Mouse (Mus musculus) left cerebral cortex, adult 2 months (tissue): Measurements from ENCODE around the gene Fam198b. TPM values are rescaled to one million over a fixed set of nuclear protein-coding genes. Genes with fewer than 3 reads are reported as not detected.

ENCODE experiments used
- DNase-seq, 2 experiments: peaks; one replicate each; pipeline ENCODE4 v3.0.0; 2021 to 2022; ENCODE audit warnings: low spot score in 2 of 2, mixed read lengths in 1 of 2; ENCODE audit errors: extremely low spot score in 1 of 2
- H3K27ac ChIP-seq: fragments of 200-600 bp; 2 replicates; pipeline ENCODE4 v1.8.1; 2022
- H3K4me3 ChIP-seq: fragments of 200-600 bp; 2 replicates; pipeline ENCODE4 v1.8.1; 2022
- CTCF ChIP-seq: fragments of 200-600 bp; IDR thresholded peaks from 2 replicates; pipeline ENCODE4 v1.8.1; 2022; ENCODE audit warnings: antibody characterized with exemption, mild to moderate bottlenecking, moderate library complexity
- intact Hi-C: fragments of 180-260 bp; cut with DNase I; formaldehyde crosslinking; loops from one replicate; pipeline ENCODE4 v1.15.1; 2025
- total RNA-seq, 2 experiments: library from RNA; stranded (reverse); gene quantifications; 2 replicates each; pipeline ENCODE4 v1.2.3; 2021

The Fam198b gene
- total RNA-seq, 2 experiments from 2014 or later: 7.3 to 8.5 TPM

GRCm38 (mm10) chr3:79857780-79858179, 26.6 kb upstream of the Fam198b start:
- no peak overlapping the region for H3K4me3 ChIP-seq
- no peak for TF ChIP-seq CTCF
- intact Hi-C loops: loop anchor here (10.0 kb wide), 1 partner anchor 947 kb away; the partner anchor contains the start of gene Gria2
- H3K27ac ChIP-seq: no peak overlapping the region
- DNase-seq: no peak

- no peak for TF ChIP-seq CTCF
- no peak overlapping the region for H3K27ac ChIP-seq
- intact Hi-C loops: loop anchor here (10.0 kb wide), 1 partner anchor 947 kb away; the partner anchor contains the start of gene Gria2
- H3K4me3 ChIP-seq: no peak overlapping the region
- DNase-seq: no peak
Observed at GRCm38 (mm10) chr3:79858221-79858620, 26.1 kb upstream of the Fam198b start.

GRCm38 (mm10) chr3:79864824-79865223, 19.5 kb upstream of the Fam198b start:
- no peak for DNase-seq
- Histone ChIP-seq H3K4me3 (no peak overlapping the region), H3K27ac (no peak overlapping the region)
- no peak for TF ChIP-seq CTCF
- intact Hi-C loops: no loop called here

- H3K27ac ChIP-seq: peak overlapping the region; percentile 84; the same call in 1 of the 2 replicates
- intact Hi-C loops: no loop called here
- TF ChIP-seq CTCF: no peak
- DNase-seq: no peak
- no peak overlapping the region for H3K4me3 ChIP-seq
Observed at GRCm38 (mm10) chr3:79866089-79866488, 18.2 kb upstream of the Fam198b start.

- no peak overlapping the region for H3K4me3 ChIP-seq
- peak overlapping the region; percentile 84 for H3K27ac ChIP-seq
- TF ChIP-seq CTCF: no peak; the same call in 1 of the 2 replicates
- no peak for DNase-seq
- intact Hi-C loops: no loop called here
Observed at GRCm38 (mm10) chr3:79866526-79866925, 17.8 kb upstream of the Fam198b start.

GRCm38 (mm10) chr3:79867121-79867709, 17.1 kb upstream of the Fam198b start:
- no peak for TF ChIP-seq CTCF
- DNase-seq: peak in 1 of 2 experiments; percentile 40
- intact Hi-C loops: no loop called here
- Histone ChIP-seq H3K27ac (peak overlapping the region; percentile 84), H3K4me3 (no peak overlapping the region)

- H3K27ac ChIP-seq: no peak overlapping the region
- H3K4me3 ChIP-seq: no peak overlapping the region
- intact Hi-C loops: no loop called here
- DNase-seq: no peak
- no peak for TF ChIP-seq CTCF
Observed at GRCm38 (mm10) chr3:79875471-79875870, 8.9 kb upstream of the Fam198b start.

GRCm38 (mm10) chr3:79878350-79878749, 6.0 kb upstream of the Fam198b start:
- Histone ChIP-seq H3K4me3 (no peak overlapping the region), H3K27ac (no peak overlapping the region)
- intact Hi-C loops: no loop called here
- DNase-seq: no peak
- no peak for TF ChIP-seq CTCF

- DNase-seq: no peak
- intact Hi-C loops: no loop called here
- peak overlapping the region; percentile 64 for H3K27ac ChIP-seq
- TF ChIP-seq CTCF: no peak
- no peak overlapping the region for H3K4me3 ChIP-seq
Observed at GRCm38 (mm10) chr3:79879246-79879645, 5.1 kb upstream of the Fam198b start.

- no peak for TF ChIP-seq CTCF
- intact Hi-C loops: loop anchor here (5.0 kb wide), 1 partner anchor 116 kb away; no protein-coding TSS in a partner anchor
- no peak overlapping the region for H3K27ac ChIP-seq
- H3K4me3 ChIP-seq: no peak overlapping the region
- no peak for DNase-seq
Observed at GRCm38 (mm10) chr3:79881645-79882044, 2.7 kb upstream of the Fam198b start.

- TF ChIP-seq CTCF: peak; percentile 89
- DNase-seq: peak; percentile 63 to 70
- Histone ChIP-seq H3K27ac (no peak overlapping the region), H3K4me3 (no peak overlapping the region)
- intact Hi-C loops: loop anchor here (1.0 to 5.0 kb wide), 2 partner anchors 114 to 175 kb away; no protein-coding TSS in a partner anchor
Observed at GRCm38 (mm10) chr3:79883092-79883491, 1.2 kb upstream of the Fam198b start.

GRCm38 (mm10) chr3:79884761-79885189, 442 bp downstream of the Fam198b start:
- TF ChIP-seq CTCF: peak; percentile 88
- intact Hi-C loops: loop anchor here (5.0 kb wide), 2 partner anchors 113 to 648 kb away; no protein-coding TSS in a partner anchor
- peak overlapping the region; percentile 28 for H3K4me3 ChIP-seq
- H3K27ac ChIP-seq: peak overlapping the region; percentile 64; the same call in 1 of the 2 replicates
- DNase-seq: peak; percentile 62 to 68
